Comparison of ENCODE assay signal across 19 mouse cellular contexts in the genomic region with DNA sequence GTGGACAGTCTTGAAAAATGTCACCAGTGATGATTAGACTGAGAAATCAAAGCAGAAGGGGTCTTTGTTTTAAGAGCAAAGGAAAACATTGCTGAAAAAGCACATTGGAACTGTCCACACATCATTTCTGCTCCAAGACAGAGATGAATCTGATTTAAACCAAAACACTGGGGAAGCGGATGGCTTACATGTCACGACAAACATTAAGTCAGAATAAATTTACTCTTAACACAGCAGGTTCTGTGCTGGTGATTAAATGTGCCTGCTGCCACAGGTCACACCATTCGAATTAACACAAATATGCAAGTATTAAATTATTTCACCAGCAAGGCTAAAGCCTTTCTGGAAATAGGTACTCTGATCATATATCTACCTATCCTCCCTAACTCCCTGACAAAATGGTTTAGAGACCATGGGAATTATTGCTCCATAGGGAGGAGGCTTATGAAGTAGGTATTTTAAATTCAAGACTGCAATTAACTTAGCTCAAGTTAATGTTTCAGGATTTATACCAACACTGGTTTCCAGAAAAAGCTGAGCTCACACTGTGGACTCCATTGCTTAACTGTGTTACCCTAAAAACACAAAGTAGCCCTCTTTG.
DNase-seq lines count a peak whose midpoint lies in the region; ATAC-seq and TF ChIP-seq lines count a peak whose summit lies in the region.
"Had no signal": no experiment of that assay in that cellular context is flagged by ENCODE, and none has a peak within 500 bp of the region (broad histone marks: within the 10 kb centered on the region; RNA-seq: fewer than 3 reads in every experiment).

No protein-coding gene starts in this region.

- no peaks in the 10 kb centered on the region for H3K9me3 ChIP-seq in forebrain, embryonic 15.5 days
- no peaks in the 10 kb centered on the region for H3K9me3 ChIP-seq in forebrain, embryonic 12.5 days
- H3K9me3 ChIP-seq in kidney, embryonic 14.5 days (ENCODE audit: control insufficient read depth, low read length) = no peaks in the 10 kb centered on the region
- H3K9me3 ChIP-seq in neural tube, embryonic 13.5 days = no peaks in the 10 kb centered on the region
- H3K9me3 ChIP-seq in hindbrain, postnatal 0 days (ENCODE audit: low read length) = no peaks in the 10 kb centered on the region
- H3K9me3 ChIP-seq: embryonic facial prominence, embryonic 12.5 days; heart, embryonic 13.5 days; hindbrain, embryonic 15.5 days had no signal

- no peak overlapping the region for H3K27ac ChIP-seq in forebrain, embryonic 15.5 days (replicated peaks)
- H3K27ac ChIP-seq in forebrain, embryonic 12.5 days = no peak overlapping the region
- H3K27ac ChIP-seq in kidney, embryonic 14.5 days (ENCODE audit: low read depth, low read length) = no peak overlapping the region
- H3K27ac ChIP-seq in neural tube, embryonic 13.5 days (replicated peaks) = no peak overlapping the region
- no peak overlapping the region for H3K27ac ChIP-seq in hindbrain, postnatal 0 days
- H3K27ac ChIP-seq: embryonic facial prominence, embryonic 12.5 days; heart, embryonic 13.5 days; hindbrain, embryonic 15.5 days had no signal

- no peak overlapping the region for H3K4me3 ChIP-seq in forebrain, embryonic 15.5 days
- H3K4me3 ChIP-seq in forebrain, embryonic 12.5 days (replicated peaks) = no peak overlapping the region
- no peak overlapping the region for H3K4me3 ChIP-seq in kidney, embryonic 14.5 days (ENCODE audit: low read length)
- H3K4me3 ChIP-seq in neural tube, embryonic 13.5 days = no peak overlapping the region
- H3K4me3 ChIP-seq in hindbrain, postnatal 0 days (ENCODE audit: low read length) = no peak overlapping the region
- H3K4me3 ChIP-seq: embryonic facial prominence, embryonic 12.5 days; heart, embryonic 13.5 days; hindbrain, embryonic 15.5 days had no signal

- no peaks in the 10 kb centered on the region for H3K36me3 ChIP-seq in forebrain, embryonic 15.5 days
- no peaks in the 10 kb centered on the region for H3K36me3 ChIP-seq in forebrain, embryonic 12.5 days (replicated peaks)
- no peaks in the 10 kb centered on the region for H3K36me3 ChIP-seq in kidney, embryonic 14.5 days (ENCODE audit: control insufficient read depth, insufficient read depth, low read length)
- no peaks in the 10 kb centered on the region for H3K36me3 ChIP-seq in neural tube, embryonic 13.5 days
- H3K36me3 ChIP-seq in hindbrain, postnatal 0 days (ENCODE audit: insufficient read depth, low read length) = no peaks in the 10 kb centered on the region
- H3K36me3 ChIP-seq: embryonic facial prominence, embryonic 12.5 days; heart, embryonic 13.5 days; hindbrain, embryonic 15.5 days had no signal

- WGBS in forebrain, embryonic 15.5 days = 41% methylated on average over 3 of the region's 3 CpGs
- WGBS in forebrain, embryonic 12.5 days = 64% methylated on average over 3 of the region's 3 CpGs
- WGBS in kidney, embryonic 14.5 days = 34% methylated on average over 3 of the region's 3 CpGs
- WGBS in neural tube, embryonic 13.5 days = 54% methylated on average over 3 of the region's 3 CpGs
- WGBS in hindbrain, postnatal 0 days = 64% methylated on average over 3 of the region's 3 CpGs

- ATAC-seq in forebrain, embryonic 15.5 days (replicated peaks) = 0 out of 2 replicates have a peak, but pooled peaks have one; percentile 20
- no peak for ATAC-seq in forebrain, embryonic 12.5 days (ENCODE audit: low FRiP score)
- peak; percentile 71; the same call in 1 of the 2 replicates for ATAC-seq in kidney, embryonic 14.5 days (ENCODE audit: low FRiP score, low TSS enrichment)
- ATAC-seq in neural tube, embryonic 13.5 days (ENCODE audit: low read depth) = peak; percentile 40
- no peak for ATAC-seq in hindbrain, postnatal 0 days
- ATAC-seq: inflammation-experienced regulatory T-cells, adult 6 months had no signal

- DNase-seq in kidney, postnatal 36 days = no peak
- DNase-seq in neural tube, embryonic 10.5 days (ENCODE audit: extremely low spot score, low spot score) = no peak
- DNase-seq in thymus, adult 18-20 months = no peak
- no peak for DNase-seq in hindbrain, postnatal 0 days (ENCODE audit: low spot score)
- DNase-seq: adrenal gland, postnatal 10 days; cerebellum, adult 11-12 months; cerebellum, adult 9-10 months; cerebellum, postnatal 25 days; gastrocnemius, postnatal 36 days; heart, adult 11 months; heart, postnatal 36 days had no signal

- peaks cover 16% of the 10 kb centered on the region for H3K4me1 ChIP-seq in forebrain, embryonic 15.5 days
- H3K4me1 ChIP-seq in forebrain, embryonic 12.5 days = peaks cover 10% of the 10 kb centered on the region
- no peaks in the 10 kb centered on the region for H3K4me1 ChIP-seq in kidney, embryonic 14.5 days (ENCODE audit: control insufficient read depth, insufficient read depth, low read length)
- H3K4me1 ChIP-seq in neural tube, embryonic 13.5 days (replicated peaks) = 0 out of 2 replicates have a peak, but pooled peaks cover 4% of the 10 kb centered on the region
- no peaks in the 10 kb centered on the region for H3K4me1 ChIP-seq in hindbrain, postnatal 0 days (ENCODE audit: insufficient read depth, low read length)
- H3K4me1 ChIP-seq: embryonic facial prominence, embryonic 12.5 days; heart, embryonic 13.5 days; hindbrain, embryonic 15.5 days had no signal

- no peak overlapping the region for H3K4me2 ChIP-seq in forebrain, embryonic 15.5 days (replicated peaks)
- H3K4me2 ChIP-seq in forebrain, embryonic 12.5 days = no peak overlapping the region
- no peak overlapping the region for H3K4me2 ChIP-seq in kidney, embryonic 14.5 days (replicated peaks; ENCODE audit: low read depth, low read length)
- no peak overlapping the region for H3K4me2 ChIP-seq in neural tube, embryonic 13.5 days
- no peak overlapping the region for H3K4me2 ChIP-seq in hindbrain, postnatal 0 days (ENCODE audit: low read depth, low read length)
- H3K4me2 ChIP-seq: embryonic facial prominence, embryonic 12.5 days; heart, embryonic 13.5 days; hindbrain, embryonic 15.5 days had no signal

- H3K27me3 ChIP-seq in forebrain, embryonic 15.5 days = no peaks in the 10 kb centered on the region
- peaks cover 24% of the 10 kb centered on the region for H3K27me3 ChIP-seq in forebrain, embryonic 12.5 days
- no peaks in the 10 kb centered on the region; the same call in 1 of the 2 replicates for H3K27me3 ChIP-seq in kidney, embryonic 14.5 days (ENCODE audit: control insufficient read depth, insufficient read depth, low read length)
- no peaks in the 10 kb centered on the region for H3K27me3 ChIP-seq in neural tube, embryonic 13.5 days
- H3K27me3 ChIP-seq in hindbrain, postnatal 0 days (ENCODE audit: insufficient read depth, low read length) = no peaks in the 10 kb centered on the region
- H3K27me3 ChIP-seq: embryonic facial prominence, embryonic 12.5 days; heart, embryonic 13.5 days; hindbrain, embryonic 15.5 days had no signal

- H3K9ac ChIP-seq in forebrain, embryonic 15.5 days (replicated peaks) = no peak overlapping the region
- H3K9ac ChIP-seq in forebrain, embryonic 12.5 days = no peak overlapping the region
- H3K9ac ChIP-seq in kidney, embryonic 14.5 days (ENCODE audit: low read depth, low read length) = no peak overlapping the region
- H3K9ac ChIP-seq in neural tube, embryonic 13.5 days = no peak overlapping the region
- H3K9ac ChIP-seq in hindbrain, postnatal 0 days (replicated peaks; ENCODE audit: low read length) = no peak overlapping the region
- H3K9ac ChIP-seq: embryonic facial prominence, embryonic 12.5 days; heart, embryonic 13.5 days; hindbrain, embryonic 15.5 days had no signal

- TF ChIP-seq CTCF in hindbrain, postnatal 0 days (IDR thresholded peaks at IDR 0.05; ENCODE audit: low read depth) = no peak

Comparison
In these comparisons a context has a peak if more than half of its experiments do, and no peak if none do; other contexts are left out.
1. ATAC-seq: peak in forebrain, embryonic 15.5 days (single experiment), kidney, embryonic 14.5 days (single experiment) and neural tube, embryonic 13.5 days (single experiment); none in forebrain, embryonic 12.5 days (single experiment) and hindbrain, postnatal 0 days (single experiment).